Mouse (Mus musculus) Patski (cell line): ENCODE results near the gene Blnk. TPM values are rescaled to one million over a fixed set of nuclear protein-coding genes. Genes with fewer than 3 reads are reported as not detected.
A peak's percentile ranks its signal among the peaks of the same experiment; 100 is the strongest.

Experiments
- ATAC-seq: fragments of 100-300 bp; one replicate; pipeline ENCODE4 v1.8.0; 2021
- CTCF ChIA-PET: fragments of 350-600 bp; sonication (Branson Sonifier 250); formaldehyde crosslinking; loops from one replicate; lab custom pipeline; 2022; ENCODE audit warnings: inconsistent platforms; lab: Charles Lee
- POLR2A ChIA-PET: fragments of 350-600 bp; sonication (Branson Sonifier 250); formaldehyde crosslinking; loops from one replicate; lab custom pipeline; 2022; ENCODE audit warnings: antibody characterized with exemption, inconsistent platforms; lab: Charles Lee
- DNase-seq: peaks from one replicate; pipeline ENCODE4 v3.0.0-alpha.2; 2011; ENCODE audit warnings: low read depth, low spot score
- H3K27me3 ChIP-seq: fragments of 371-371 bp; one replicate; pipeline ENCODE4 v1.5.1; 2021
- CTCF ChIP-seq: fragments of 100-300 bp; IDR thresholded peaks from one replicate; pipeline ENCODE4 v1.5.1; 2021
- in situ Hi-C: fragments of 300-500 bp; cut with MboI; formaldehyde crosslinking; loops from 3 replicates; pipeline ENCODE4 v1.11.1; 2018; ENCODE audit warnings: low pct_unique_long_range_greater_than_20kb, mixed read lengths
- polyA plus RNA-seq: library from polyadenylated mRNA; unstranded; gene quantifications from one replicate; pipeline ENCODE4 v1.2.3, GENCODE M21; 2021

Gene Blnk
- polyA plus RNA-seq, 1 experiment from 2014 or later = 78.4 TPM

DNA sequence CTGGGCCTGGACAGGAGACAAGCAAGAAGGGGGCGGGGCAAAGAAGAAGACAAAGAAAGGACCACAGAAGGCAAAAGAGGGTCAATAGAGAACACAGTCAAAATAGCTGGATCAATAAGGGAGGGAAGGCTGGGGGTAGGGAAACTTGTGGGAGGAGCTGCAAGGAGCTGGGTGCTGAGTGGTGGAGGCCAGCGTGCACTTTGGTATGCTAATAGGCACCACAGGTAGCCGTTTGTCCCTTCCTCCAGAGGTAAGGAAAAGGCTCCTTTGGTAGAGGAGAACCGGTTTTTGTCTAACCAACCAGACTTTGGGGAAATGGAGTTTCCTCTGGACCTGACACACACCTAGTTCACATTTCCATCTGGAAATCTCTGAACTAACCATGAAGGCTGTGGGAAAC is 12.3 kb upstream of the Blnk start:
- TF ChIP-seq CTCF = no peak
- DNase-seq (no peak), ATAC-seq (no peak)
- ChIA-PET CTCF (interaction anchor here (1.0 to 1.7 kb wide), 2 partner anchors 9 to 44 kb away, joined by 4 to 8 read pairs; no protein-coding TSS in a partner anchor), POLR2A (no interaction called here)
- in situ Hi-C loops = loop anchor here (5.0 kb wide), 1 partner anchor 44 kb away; no protein-coding TSS in a partner anchor
- H3K27me3 ChIP-seq = no peaks in the 10 kb centered on the region

DNA sequence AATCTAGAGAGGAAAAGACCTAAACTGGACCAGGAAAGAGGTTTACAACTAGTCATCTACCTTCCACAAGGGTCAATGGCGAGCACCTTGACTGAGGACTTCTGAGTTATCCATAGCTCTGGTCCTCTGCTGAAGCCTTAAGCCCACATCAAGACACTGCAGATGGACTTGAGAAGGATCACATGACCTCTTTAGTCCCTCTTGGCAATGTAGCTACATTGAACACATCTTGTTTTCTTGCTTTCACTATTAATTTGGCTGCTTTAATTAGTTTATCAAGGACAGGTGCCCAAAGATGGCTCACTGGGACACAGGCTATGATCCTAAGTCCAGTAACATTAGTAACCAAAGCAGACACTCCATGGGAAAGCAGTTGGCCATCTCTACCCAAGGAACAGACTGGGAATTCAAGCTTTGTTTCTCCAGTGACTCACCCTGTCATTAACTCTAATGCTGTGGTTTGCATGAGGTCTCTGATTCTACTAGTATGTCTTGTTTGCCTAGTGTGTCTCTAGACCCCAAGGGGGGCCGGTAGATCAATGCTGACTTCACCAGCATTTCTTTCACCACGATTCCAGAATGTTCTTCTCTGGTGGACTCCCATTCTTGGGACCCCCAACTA is 9.5 kb upstream of the Blnk start:
- H3K27me3 ChIP-seq = no peaks in the 10 kb centered on the region
- ChIA-PET CTCF (interaction anchor here (0.9 to 1.4 kb wide), 2 partner anchors 10 to 39 kb away, joined by 3 to 5 read pairs; no protein-coding TSS in a partner anchor), POLR2A (interaction anchor here (1.2 kb wide), 1 partner anchor 9 kb away, joined by 3 read pairs; no protein-coding TSS in a partner anchor)
- TF ChIP-seq CTCF = no peak
- no peak for DNase-seq
- peak; percentile 35 for ATAC-seq
- in situ Hi-C loops = no loop called here

DNA sequence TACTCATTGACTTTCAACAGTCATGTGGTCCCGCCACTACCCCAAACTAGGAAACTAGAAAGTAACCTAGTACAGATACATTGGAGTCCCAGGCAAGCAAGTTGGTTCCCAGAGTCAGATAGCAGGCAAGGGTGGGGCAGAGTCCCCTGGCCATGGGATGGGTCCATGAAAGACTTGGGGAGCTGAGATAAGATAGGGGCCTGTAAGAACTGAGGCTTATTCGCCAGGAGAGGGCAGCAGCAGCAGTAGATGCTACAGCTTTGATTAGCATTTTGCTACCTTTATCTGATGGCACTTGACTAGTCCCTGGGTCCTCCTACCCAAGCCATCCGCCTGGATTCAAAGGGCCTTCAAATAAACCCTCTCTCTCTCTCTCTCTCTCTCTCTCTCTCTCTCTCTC is 5.2 kb upstream of the Blnk start:
- DNase-seq (no peak), ATAC-seq (no peak)
- in situ Hi-C loops = no loop called here
- ChIA-PET CTCF (interaction anchor here (3.4 to 5.6 kb wide), 2 partner anchors 17 to 36 kb away, joined by 10 to 26 read pairs; no protein-coding TSS in a partner anchor), POLR2A (interaction anchor here (0.6 kb wide), 1 partner anchor 27 kb away, joined by 3 read pairs; no protein-coding TSS in a partner anchor)
- no peaks in the 10 kb centered on the region for H3K27me3 ChIP-seq
- TF ChIP-seq CTCF = no peak

DNA sequence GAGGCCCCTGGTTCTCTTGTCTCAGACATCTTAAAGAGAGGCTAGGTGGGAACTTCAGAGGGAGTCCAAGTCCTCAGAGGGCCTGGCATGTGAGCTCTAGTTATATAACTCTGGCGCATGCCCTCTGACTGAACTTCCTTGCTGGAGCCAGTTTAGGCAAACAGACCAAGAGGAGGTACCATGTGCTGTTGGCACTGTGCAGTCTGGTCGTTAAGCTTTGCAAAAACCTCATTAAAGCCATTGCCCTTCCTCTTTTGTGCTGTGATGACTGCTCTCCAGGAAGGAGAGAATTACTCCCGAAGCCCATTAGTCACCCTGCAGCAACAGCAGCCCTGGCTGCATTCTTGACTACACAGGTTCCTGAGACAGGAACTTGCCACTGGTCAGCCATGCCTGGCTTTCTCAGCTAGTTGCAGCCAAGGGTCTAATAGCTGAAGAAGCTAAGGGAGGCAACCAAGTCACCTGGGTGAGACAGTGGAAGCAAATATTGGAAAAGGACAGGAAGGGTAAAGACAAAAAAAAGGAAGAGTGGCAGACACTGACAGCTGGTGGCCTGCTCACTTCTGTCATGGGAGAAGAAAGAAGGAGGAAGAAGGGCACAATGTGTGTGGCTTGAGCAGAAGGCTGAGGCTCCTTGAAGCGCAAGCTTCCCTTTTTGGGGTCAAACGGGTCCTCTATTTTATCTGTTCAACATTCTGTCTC is 4.3 kb upstream of the Blnk start:
- POLR2A ChIA-PET = no interaction called here
- TF ChIP-seq CTCF = no peak
- CTCF ChIA-PET = interaction anchor here (0.8 to 5.6 kb wide), 8 partner anchors 8 to 37 kb away, joined by 3 to 26 read pairs (median 3); no protein-coding TSS in a partner anchor
- no peak for ATAC-seq
- in situ Hi-C loops = no loop called here
- no peak for DNase-seq
- no peaks in the 10 kb centered on the region for H3K27me3 ChIP-seq

DNA sequence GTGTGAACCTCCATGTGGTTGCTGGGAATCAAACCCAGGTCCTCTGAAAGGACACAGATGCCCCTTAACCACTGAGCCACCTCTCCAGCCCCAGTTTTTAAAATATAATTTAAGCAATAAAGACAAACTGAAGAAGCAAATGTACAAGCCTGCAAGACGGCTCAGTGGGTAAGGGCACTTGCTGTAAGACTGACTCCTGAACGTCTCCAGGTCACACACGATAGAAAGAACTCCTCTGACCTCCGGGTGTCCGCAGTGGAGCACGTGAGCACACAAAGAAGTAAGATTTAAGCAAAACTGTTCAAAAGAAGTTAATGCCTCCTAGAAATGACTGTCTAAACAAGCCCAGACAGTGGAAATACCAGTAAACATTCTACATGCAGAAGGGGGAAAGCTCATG is 2.4 kb upstream of the Blnk start:
- DNase-seq (no peak), ATAC-seq (no peak)
- CTCF ChIA-PET = interaction anchor here (1.1 to 5.6 kb wide), 6 partner anchors 10 to 33 kb away, joined by 3 to 26 read pairs (median 5); no protein-coding TSS in a partner anchor
- TF ChIP-seq CTCF = no peak
- no peaks in the 10 kb centered on the region for H3K27me3 ChIP-seq
- POLR2A ChIA-PET = no interaction called here
- in situ Hi-C loops = no loop called here

DNA sequence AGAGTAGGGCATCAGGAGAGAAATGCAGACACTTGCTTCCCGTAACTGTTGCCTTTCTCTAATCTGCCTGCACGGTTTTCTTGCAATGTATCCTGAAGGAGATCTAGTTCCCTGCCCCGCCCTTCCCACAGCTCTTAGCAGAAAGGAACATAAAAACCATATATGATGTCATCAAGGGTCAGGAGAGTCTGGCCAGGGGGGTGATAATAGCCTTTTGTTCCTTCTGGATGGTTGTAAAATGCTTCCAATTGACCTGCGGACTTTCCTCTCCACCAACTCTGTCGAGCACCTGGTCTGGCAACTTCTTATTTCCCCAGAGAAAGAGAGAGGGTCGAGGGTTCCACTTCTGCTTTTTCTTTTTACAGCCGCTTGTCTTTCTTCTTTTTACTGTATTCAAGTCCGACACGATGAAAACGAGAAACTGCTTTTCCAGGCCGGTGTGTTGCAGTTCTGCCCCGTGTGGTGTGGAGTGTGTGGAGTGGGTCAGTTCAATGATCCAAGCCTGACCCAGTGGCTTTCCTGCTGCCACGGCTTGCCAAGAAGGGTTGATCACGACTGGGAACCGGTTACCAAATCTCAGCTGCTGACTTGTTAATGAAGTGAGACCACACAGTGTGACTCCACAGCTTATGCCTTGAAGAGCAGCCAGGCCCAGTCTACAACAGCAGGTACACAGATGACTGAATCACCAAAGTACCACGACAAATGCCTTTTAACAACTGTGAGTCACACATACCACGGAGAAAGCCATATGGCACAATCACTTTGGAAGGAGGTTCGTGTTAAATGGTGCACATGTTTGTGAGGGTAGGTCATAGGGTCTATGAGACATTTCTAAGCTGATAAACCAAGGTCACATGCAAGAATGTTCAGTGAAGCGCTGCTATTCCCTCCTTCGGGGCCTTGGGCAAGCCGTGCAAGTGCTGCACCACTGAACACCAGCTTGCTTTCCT is 1.4 kb upstream of the Blnk start:
- POLR2A ChIA-PET = interaction anchor here (1.1 to 1.9 kb wide), 3 partner anchors 8 to 32 kb away, joined by 3 to 4 read pairs (median 3); no protein-coding TSS in a partner anchor
- ATAC-seq = peak; percentile 90
- no peaks in the 10 kb centered on the region for H3K27me3 ChIP-seq
- CTCF ChIA-PET = interaction anchor here (1.1 to 5.6 kb wide), 6 partner anchors 16 to 32 kb away, joined by 4 to 26 read pairs (median 5); no protein-coding TSS in a partner anchor
- DNase-seq = peak; percentile 99
- no peak for TF ChIP-seq CTCF
- in situ Hi-C loops = no loop called here

DNA sequence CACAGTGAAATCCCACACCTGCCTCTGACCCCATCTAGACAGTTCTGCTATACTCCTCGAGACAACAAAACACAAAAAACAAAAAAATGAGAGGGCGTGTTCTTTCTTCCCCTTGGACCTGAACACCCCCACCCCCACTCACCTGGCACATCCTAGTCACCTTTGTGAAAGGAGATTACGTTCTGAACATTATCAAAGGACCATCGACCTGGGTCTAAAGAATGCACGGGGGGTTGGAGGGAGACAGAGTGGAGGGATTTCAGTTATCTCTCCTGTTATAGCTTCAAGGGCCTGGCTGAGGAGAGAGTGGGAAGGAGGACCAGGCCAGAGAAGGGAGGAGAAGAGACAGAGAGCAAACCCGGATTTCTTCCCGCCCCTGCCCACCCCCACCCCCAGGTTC is 576 bp upstream of the Blnk start:
- TF ChIP-seq CTCF = no peak
- ATAC-seq (no peak), DNase-seq (no peak)
- no peaks in the 10 kb centered on the region for H3K27me3 ChIP-seq
- in situ Hi-C loops = no loop called here
- POLR2A ChIA-PET = interaction anchor here (1.1 to 1.9 kb wide), 3 partner anchors 9 to 31 kb away, joined by 3 to 4 read pairs (median 3); no protein-coding TSS in a partner anchor
- CTCF ChIA-PET = interaction anchor here (1.8 to 1.9 kb wide), 2 partner anchors 18 to 31 kb away, joined by 5 to 7 read pairs; no protein-coding TSS in a partner anchor

DNA sequence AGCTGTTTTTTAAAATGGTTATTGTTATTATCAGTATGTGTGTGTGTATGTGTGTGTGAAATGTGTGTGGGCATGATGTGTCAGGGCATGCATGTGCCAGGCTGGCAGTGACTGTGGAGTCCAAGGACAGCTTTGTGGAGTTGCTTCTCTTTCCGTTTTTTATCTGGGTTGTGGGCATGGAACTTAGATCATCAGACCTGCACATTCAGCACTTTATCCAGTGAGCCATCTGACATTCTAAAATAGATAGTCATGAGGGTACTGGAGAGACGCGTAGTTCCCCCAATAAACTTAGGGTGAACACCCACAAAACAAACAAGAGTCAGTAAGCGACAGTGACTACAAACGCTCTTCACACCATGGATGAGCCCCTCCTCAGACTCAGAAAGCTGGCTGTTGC is 979 bp downstream of the Blnk start:
- no peaks in the 10 kb centered on the region for H3K27me3 ChIP-seq
- DNase-seq (no peak), ATAC-seq (no peak)
- POLR2A ChIA-PET = no interaction called here
- in situ Hi-C loops = no loop called here
- CTCF ChIA-PET = interaction anchor here (0.9 to 1.1 kb wide), 4 partner anchors 10 to 29 kb away, joined by 3 to 5 read pairs (median 4); no protein-coding TSS in a partner anchor
- TF ChIP-seq CTCF = no peak

DNA sequence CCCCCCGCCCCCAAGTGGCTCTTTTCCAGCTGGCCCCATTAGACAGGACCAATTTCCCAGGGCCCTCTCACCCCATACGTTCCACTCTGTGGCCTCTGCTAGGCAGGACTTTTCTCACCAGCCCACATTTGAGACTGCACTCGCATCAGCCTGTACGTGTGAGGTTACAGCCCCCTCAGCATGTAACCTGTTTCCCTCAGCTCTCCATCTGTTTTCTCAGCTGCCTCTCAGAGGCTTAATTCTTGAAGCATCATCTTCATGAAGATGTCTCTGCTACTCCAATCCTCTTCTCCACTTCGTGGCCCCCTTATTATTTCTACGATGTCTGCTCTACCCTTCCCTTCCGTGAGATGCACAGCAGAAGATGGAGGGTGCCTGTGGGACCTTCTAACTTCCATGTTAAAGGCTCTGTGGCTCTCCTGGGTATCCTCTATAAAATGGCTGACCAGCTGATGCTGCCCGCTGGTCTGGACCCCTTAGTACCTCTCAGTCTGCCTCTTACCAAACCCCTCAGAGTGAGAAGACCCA is 1.8 kb downstream of the Blnk start:
- in situ Hi-C loops = no loop called here
- POLR2A ChIA-PET = no interaction called here
- TF ChIP-seq CTCF = no peak
- no peaks in the 10 kb centered on the region for H3K27me3 ChIP-seq
- DNase-seq (no peak), ATAC-seq (no peak)
- CTCF ChIA-PET = interaction anchor here (1.0 kb wide), 1 partner anchor 24 kb away, joined by 4 read pairs; no protein-coding TSS in a partner anchor
